Mouse (Mus musculus) bone marrow macrophage, adult 2 months (primary cell): ENCODE data around the gene Dpm2.

Source experiments
- CTCF ChIP-seq: IDR thresholded peaks from 2 replicates; pipeline ENCODE4 v1.5.1; 2012; ENCODE audit warnings: low read depth, mild to moderate bottlenecking, low read length, moderate library complexity
- POLR2A ChIP-seq: IDR thresholded peaks from 2 replicates; pipeline ENCODE4 v1.6.1; 2012; ENCODE audit warnings: mild to moderate bottlenecking, low read depth, low read length, borderline replicate concordance

GRCm38 (mm10) chr2:32528326-32528725, 42.3 kb upstream of the Dpm2 start:
- no peak for TF ChIP-seq CTCF
- no peak for TF ChIP-seq POLR2A
